Mouse (Mus musculus) liver, embryonic 13.5 days (tissue): ENCODE data around the gene Arl4c. TPM values are rescaled to one million over a fixed set of nuclear protein-coding genes. Genes with fewer than 3 reads are reported as not detected.

Experiments used
- polyA plus RNA-seq: library from polyadenylated mRNA; unstranded; fragments of >200 nt; fragmentation: Nextera tagmentation; extraction: Ambion mirVana; gene quantifications from 2 replicates; pipeline ENCODE4 v1.2.1, GENCODE M21; 2015

The Arl4c gene
- polyA plus RNA-seq, 1 experiment from 2014 or later: 0.83 TPM

Other genes with a start within 250 kb of the Arl4c start
- 0.09 and 0.17 TPM in 2 replicates for gene Glrp1, start 192.2 kb downstream of the Arl4c start, polyA plus RNA-seq